Mouse (Mus musculus) kidney, adult 2 months (tissue): ENCODE data around the gene Kcna5.

ENCODE experiments used
- CTCF ChIP-seq: fragments of 200-500 bp; conservative IDR thresholded peaks from 2 replicates; pipeline ENCODE4 v1.5.1; 2011; ENCODE audit warnings: low read depth, mild to moderate bottlenecking, control low read depth, low read length, moderate library complexity, mixed read lengths; ENCODE audit not compliant: insufficient read depth, insufficient read length
- POLR2A ChIP-seq: fragments of 200-500 bp; IDR thresholded peaks from one replicate; pipeline ENCODE4 v1.6.1; 2011; ENCODE audit warnings: low read depth, low read length, control low read depth

GRCm38 (mm10) chr6:126514720-126515119, 20.5 kb downstream of the Kcna5 start:
- TF ChIP-seq CTCF = no peak
- no peak for TF ChIP-seq POLR2A
